Mouse (Mus musculus) erythroblast, embryonic 14.5 days (primary cell): ENCODE results near the gene Bloc1s1.

ENCODE experiments used
- GATA1 ChIP-seq: IDR thresholded peaks from 2 replicates; pipeline ENCODE4 v1.6.1; 2012; ENCODE audit warnings: low read length, inconsistent platforms, mixed read lengths
- TAL1 ChIP-seq: IDR thresholded peaks from 3 replicates; pipeline ENCODE4 v1.6.1; 2012; ENCODE audit warnings: low read length, inconsistent platforms, mixed read lengths

DNA sequence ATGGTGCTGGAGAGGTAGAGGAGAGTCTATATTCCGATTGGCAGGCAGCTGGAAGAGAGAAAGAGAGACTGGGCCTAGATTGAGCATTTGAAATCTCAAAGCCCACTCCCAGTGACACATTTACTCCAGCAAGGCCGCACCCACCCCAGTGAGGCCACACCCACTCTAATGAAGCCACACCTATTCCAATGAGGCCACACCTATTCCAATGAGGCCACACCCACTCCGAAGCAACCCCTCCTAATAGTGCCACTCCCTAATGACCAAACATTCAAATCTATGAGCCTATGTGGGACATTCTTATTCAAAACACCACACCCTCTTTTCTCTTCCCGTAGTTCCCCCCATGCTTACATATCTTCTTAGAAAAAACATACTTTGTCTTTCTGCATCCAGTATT lies 23.7 kb upstream of the Bloc1s1 start:
- no peak for TF ChIP-seq GATA1
- no peak for TF ChIP-seq TAL1
